Mouse (Mus musculus): ENCODE results near the gene Zfp324.

DNA sequence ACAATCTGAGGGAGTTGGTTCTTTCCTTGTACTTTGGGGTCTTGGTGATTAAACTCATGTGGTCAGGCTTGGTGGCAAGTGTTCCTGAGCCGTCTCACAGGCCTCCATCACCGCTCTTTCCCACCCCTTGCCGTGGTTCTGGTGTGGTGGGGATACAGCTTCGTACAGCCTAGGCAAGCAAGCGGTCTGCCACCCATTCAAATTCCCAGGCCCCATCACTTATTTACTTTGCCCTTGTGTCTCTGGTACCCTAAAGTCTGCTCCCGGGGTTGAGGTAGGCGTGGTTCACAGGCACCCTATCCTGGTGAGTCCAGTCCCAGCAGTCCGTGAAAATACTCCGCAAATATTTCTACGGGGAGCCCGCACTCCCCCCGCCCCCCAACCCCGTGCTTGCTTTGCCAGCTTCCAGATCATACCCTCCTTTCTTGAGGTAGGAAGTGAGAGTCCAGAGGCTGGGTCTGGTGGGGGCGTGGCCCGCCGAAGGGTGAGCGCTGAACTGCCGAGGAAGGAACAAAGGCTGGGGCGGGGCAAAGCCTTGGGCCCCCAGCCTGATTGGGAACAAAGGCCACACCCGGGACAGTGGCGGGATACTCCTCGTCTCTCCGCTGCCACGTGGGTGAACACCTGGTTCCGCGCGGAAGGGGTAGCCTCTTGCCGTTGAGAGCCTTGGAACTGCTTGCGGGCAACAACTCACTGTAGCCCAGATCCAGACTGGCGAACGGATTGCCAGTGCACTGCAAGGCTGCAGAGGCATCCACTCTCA lies 57.3 kb downstream of the Zfp324 start:
- TF ChIP-seq CTCF (IDR thresholded peaks at IDR 0.05; ENCODE audit: control insufficient read depth, insufficient read depth, low read length) = no peak
- TF ChIP-seq POLR2A (IDR thresholded peaks at IDR 0.05; ENCODE audit: borderline replicate concordance, control insufficient read depth, low read depth, low read length) = peak; percentile 51; the same call in 1 of the 2 replicates
